Mouse (Mus musculus) forebrain, embryonic 11.5 days (tissue): ENCODE data around the gene Lat. TPM values are rescaled to one million over a fixed set of nuclear protein-coding genes. Genes with fewer than 3 reads are reported as not detected.
A peak's percentile ranks its signal among the peaks of the same experiment; 100 is the strongest.

ENCODE experiments used
- ATAC-seq: fragments of 200-750 bp; cut with Nextera tagmentation; replicated peaks from 2 replicates; pipeline ENCODE4 v1.8.0; 2017; ENCODE audit warnings: moderate TSS enrichment; ENCODE audit not compliant: low FRiP score
- DNase-seq: peaks from one replicate; pipeline ENCODE4 v3.0.0-alpha.2; 2017; ENCODE audit warnings: low spot score
- H3K27ac ChIP-seq: fragments of 300-500 bp; sonication (generic); 2 replicates; pipeline ENCODE4 v1.5.1; 2014; ENCODE audit warnings: low read depth, low read length
- H3K27me3 ChIP-seq: fragments of 300-500 bp; sonication (generic); 2 replicates; pipeline ENCODE4 v1.6.1; 2014; ENCODE audit warnings: mild to moderate bottlenecking, low read length, mixed read lengths; ENCODE audit not compliant: control insufficient read depth, insufficient read depth
- H3K36me3 ChIP-seq: fragments of 300-500 bp; sonication (generic); 2 replicates; pipeline ENCODE4 v1.6.1; 2014; ENCODE audit warnings: mild to moderate bottlenecking, low read length, moderate library complexity, mixed read lengths; ENCODE audit not compliant: control insufficient read depth, insufficient read depth
- H3K4me1 ChIP-seq: fragments of 300-500 bp; sonication (generic); replicated peaks from 2 replicates; pipeline ENCODE4 v1.6.1; 2014; ENCODE audit warnings: low read length, mixed read lengths; ENCODE audit not compliant: control insufficient read depth, insufficient read depth
- H3K4me2 ChIP-seq: fragments of 300-500 bp; sonication (generic); 2 replicates; pipeline ENCODE4 v1.6.1; 2014; ENCODE audit warnings: low read depth, mild to moderate bottlenecking, low read length, moderate library complexity, mixed read lengths; ENCODE audit not compliant: severe bottlenecking
- H3K4me3 ChIP-seq: fragments of 300-500 bp; sonication (generic); 2 replicates; pipeline ENCODE4 v1.5.1; 2014; ENCODE audit warnings: low read depth, low read length
- H3K9ac ChIP-seq: fragments of 300-500 bp; sonication (generic); 2 replicates; pipeline ENCODE4 v1.6.1; 2014; ENCODE audit warnings: low read length
- H3K9me3 ChIP-seq: fragments of 300-500 bp; sonication (generic); 2 replicates; pipeline ENCODE4 v1.6.1; 2016; ENCODE audit warnings: low read length, mixed read lengths; ENCODE audit not compliant: control insufficient read depth
- WGBS: fragments of 180-500 bp; shearing (Covaris S2); extraction: QIAGEN DNeasy Blood & Tissue Kit; methylation state at CpG from one replicate; pipeline ENCODE4 v1.1.7; 2014; 5-methylcytosine and 5-hydroxymethylcytosine counted together
- polyA plus RNA-seq: library from polyadenylated mRNA; unstranded; fragments of >200 nt; fragmentation: Nextera tagmentation; extraction: Ambion mirVana; gene quantifications from 2 replicates; pipeline ENCODE4 v1.2.1, GENCODE M21; 2014

The Lat gene
- polyA plus RNA-seq, 1 experiment from 2014 or later: 2.2 TPM

DNA sequence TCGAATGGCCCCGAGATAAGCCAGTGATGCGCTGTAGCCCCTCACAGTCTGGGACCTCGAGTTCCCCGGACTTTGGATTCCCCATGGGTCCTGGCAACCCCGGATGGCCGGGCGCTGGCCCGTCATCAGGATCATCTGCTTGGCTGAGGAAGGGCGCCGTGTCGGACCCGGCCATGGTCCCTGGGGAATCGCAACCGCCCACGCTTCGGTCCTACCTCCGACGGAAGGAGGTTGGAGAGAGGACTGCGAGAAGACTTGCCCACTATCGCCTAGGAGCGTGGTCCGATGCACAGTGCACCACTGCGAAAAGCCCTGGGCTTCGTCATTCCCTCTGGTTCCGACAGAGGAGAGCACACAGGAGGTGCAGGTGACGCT is 7.5 kb upstream of the Lat start:
- Histone ChIP-seq H3K4me3 (peak overlapping the region; percentile 89), H3K27me3 (no peaks in the 10 kb centered on the region), H3K4me2 (peak overlapping the region; percentile 84), H3K27ac (peak overlapping the region; percentile 18; the same call in 1 of the 2 replicates), H3K9ac (peak overlapping the region; percentile 80), H3K4me1 (peaks cover 3% of the 10 kb centered on the region; the same call in 1 of the 2 replicates), H3K9me3 (no peaks in the 10 kb centered on the region), H3K36me3 (peaks cover 3% of the 10 kb centered on the region; the same call in 1 of the 2 replicates)
- DNase-seq (peak; percentile 62), ATAC-seq (peak; percentile 75)
- WGBS: under 1% methylated on average over 27 of the region's 27 CpGs

DNA sequence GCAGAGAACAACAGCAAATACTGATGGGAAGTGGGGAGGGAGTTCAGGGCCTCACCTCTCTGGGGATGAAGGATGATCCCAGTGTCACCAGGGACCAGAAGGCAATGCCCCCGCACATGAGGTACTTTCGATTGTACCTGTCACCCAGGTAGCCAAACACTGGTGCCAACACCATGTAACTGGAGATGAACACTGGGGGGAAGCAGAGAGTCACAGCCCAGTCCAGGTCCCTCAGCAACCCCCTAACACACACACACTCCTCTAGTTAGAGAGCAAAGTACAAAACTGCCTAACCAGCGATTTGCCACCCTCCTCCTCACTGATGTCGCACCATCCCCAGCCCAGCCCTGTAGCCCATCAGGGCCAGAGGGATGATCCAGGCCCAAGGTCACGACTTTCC is 5.6 kb upstream of the Lat start:
- no peak overlapping the region for H3K4me2 ChIP-seq
- H3K27ac ChIP-seq: no peak overlapping the region
- WGBS: 78% methylated on average over 5 of the region's 5 CpGs
- peaks cover 5% of the 10 kb centered on the region; the same call in 1 of the 2 replicates for H3K36me3 ChIP-seq
- H3K27me3 ChIP-seq: no peaks in the 10 kb centered on the region
- H3K4me1 ChIP-seq: peaks cover 3% of the 10 kb centered on the region; the same call in 1 of the 2 replicates
- DNase-seq (no peak), ATAC-seq (no peak)
- H3K9ac ChIP-seq: no peak overlapping the region
- no peaks in the 10 kb centered on the region for H3K9me3 ChIP-seq
- H3K4me3 ChIP-seq: no peak overlapping the region

DNA sequence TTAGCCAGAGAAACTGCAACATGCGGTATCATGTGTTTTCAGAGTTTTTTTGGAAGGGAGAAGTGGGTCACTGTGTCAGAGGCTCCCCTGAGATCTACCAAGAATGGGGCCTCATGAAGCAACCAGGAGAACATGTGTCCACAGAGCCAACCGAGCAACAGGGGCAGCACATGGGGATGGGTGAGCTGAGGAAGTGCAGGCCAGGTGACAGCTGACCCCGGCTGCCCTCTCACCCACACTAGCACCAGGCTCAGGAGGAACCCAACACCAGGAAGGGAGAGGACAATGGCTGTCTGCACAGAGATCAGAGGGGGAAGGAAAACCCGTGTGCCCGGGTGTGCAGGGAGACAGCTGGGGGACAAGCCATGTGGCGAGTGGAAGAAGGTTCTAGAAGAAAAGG is 5.2 kb upstream of the Lat start:
- Histone ChIP-seq H3K27ac (no peak overlapping the region), H3K27me3 (no peaks in the 10 kb centered on the region), H3K9ac (no peak overlapping the region), H3K4me3 (no peak overlapping the region), H3K9me3 (no peaks in the 10 kb centered on the region), H3K4me2 (no peak overlapping the region), H3K4me1 (peaks cover 3% of the 10 kb centered on the region; the same call in 1 of the 2 replicates), H3K36me3 (peaks cover 5% of the 10 kb centered on the region; the same call in 1 of the 2 replicates)
- no peak for ATAC-seq
- WGBS: 83% methylated on average over 6 of the region's 6 CpGs
- no peak for DNase-seq

DNA sequence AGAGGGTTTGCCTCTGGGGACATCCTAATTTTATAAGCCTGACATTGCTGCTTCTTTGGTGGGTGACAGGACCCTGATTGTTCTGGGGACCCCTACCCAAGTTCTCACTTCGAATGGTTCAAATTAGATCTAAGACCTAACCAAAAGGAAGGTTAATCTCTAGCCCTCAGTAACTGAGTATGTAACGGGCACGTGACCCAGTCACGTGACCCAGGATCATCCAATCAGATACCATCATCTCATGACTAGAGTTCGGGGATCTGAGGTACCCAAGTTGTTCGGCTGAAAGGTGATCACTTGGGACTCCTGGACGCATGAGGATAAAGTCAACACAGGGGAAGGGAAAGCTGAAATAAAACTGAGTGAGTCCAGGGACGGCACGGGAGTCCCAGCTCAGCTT is 3.6 kb upstream of the Lat start:
- H3K9ac ChIP-seq: no peak overlapping the region
- ATAC-seq: no peak
- H3K4me3 ChIP-seq: no peak overlapping the region
- no peak overlapping the region for H3K4me2 ChIP-seq
- peaks cover 5% of the 10 kb centered on the region; the same call in 1 of the 2 replicates for H3K36me3 ChIP-seq
- no peaks in the 10 kb centered on the region for H3K9me3 ChIP-seq
- no peak for DNase-seq
- H3K27ac ChIP-seq: no peak overlapping the region
- WGBS: 91% methylated on average over 9 of the region's 9 CpGs
- H3K27me3 ChIP-seq: no peaks in the 10 kb centered on the region
- H3K4me1 ChIP-seq: peaks cover 3% of the 10 kb centered on the region; the same call in 1 of the 2 replicates

DNA sequence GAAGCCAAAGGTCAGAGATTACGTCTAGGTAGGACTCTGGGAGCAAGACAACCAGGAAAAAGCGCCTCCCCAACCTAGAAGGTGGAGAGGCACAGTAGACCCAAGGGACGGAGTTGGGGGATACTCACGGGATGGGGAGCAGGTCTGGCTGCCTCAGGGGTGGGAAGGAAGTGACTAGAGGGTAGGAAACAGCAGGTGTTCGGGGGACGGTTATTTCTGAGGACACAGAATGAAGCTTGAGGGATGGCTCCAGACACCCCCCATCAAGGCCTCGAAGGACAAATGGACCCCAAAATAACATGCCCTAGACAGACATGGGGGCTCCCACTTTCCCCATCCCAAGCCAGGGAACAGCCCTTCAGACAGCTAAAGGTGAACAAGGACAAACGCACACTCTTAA is 1.0 kb downstream of the Lat start:
- Histone ChIP-seq H3K9ac (no peak overlapping the region), H3K9me3 (no peaks in the 10 kb centered on the region), H3K4me2 (no peak overlapping the region), H3K4me1 (no peaks in the 10 kb centered on the region), H3K27ac (no peak overlapping the region), H3K36me3 (peaks cover 5% of the 10 kb centered on the region; the same call in 1 of the 2 replicates), H3K27me3 (no peaks in the 10 kb centered on the region), H3K4me3 (no peak overlapping the region)
- ATAC-seq (no peak), DNase-seq (no peak)
- WGBS: 88% methylated on average over 8 of the region's 8 CpGs

DNA sequence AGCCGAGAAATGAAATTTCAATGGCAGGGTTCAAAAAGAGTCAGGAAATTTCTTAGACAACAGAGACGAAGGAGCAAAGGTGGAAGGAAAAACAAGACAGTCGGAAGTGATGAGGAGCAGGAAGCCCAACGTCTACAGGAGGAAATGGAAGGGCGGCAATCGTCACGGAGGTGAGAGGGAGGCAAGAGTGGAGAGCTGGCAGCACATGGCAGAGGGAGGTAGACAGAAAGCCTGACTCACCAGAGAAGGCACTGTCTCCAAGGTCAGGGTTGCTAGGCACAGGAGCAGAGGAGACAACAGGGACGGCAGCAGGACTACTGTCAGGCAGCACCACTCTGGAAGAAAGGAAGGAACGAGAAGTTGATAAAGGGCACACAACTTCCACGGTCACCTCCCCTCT is 1.7 kb downstream of the Lat start:
- H3K27me3 ChIP-seq: no peaks in the 10 kb centered on the region
- no peaks in the 10 kb centered on the region for H3K9me3 ChIP-seq
- WGBS: 92% methylated on average over 10 of the region's 10 CpGs
- H3K9ac ChIP-seq: no peak overlapping the region
- H3K4me1 ChIP-seq: no peaks in the 10 kb centered on the region
- H3K36me3 ChIP-seq: peaks cover 4% of the 10 kb centered on the region; the same call in 1 of the 2 replicates
- no peak overlapping the region for H3K4me2 ChIP-seq
- H3K27ac ChIP-seq: no peak overlapping the region
- ATAC-seq: no peak
- H3K4me3 ChIP-seq: no peak overlapping the region
- DNase-seq: no peak

DNA sequence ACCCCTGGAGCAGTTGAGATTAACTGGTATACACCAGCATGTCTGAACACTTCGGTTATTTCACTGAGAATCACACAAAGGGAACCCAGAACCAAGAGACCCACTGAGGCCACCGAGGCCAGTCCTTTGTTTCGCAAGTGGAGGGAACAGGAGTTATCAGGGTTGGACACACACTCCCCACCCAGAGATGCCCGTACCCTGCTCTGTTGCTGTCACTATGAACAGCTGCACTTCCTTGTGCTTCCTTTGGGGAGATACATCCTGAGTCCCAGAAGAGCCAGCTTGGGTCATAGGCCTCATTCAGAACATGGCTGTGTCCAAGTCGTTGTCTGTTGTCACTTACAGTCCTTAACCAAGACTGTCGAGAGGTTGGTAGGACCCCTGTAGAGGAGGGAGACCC is 6.3 kb downstream of the Lat start:
- no peak overlapping the region for H3K9ac ChIP-seq
- H3K4me2 ChIP-seq: no peak overlapping the region
- no peak overlapping the region for H3K4me3 ChIP-seq
- ATAC-seq (no peak), DNase-seq (no peak)
- H3K9me3 ChIP-seq: no peaks in the 10 kb centered on the region
- H3K36me3 ChIP-seq: no peaks in the 10 kb centered on the region
- H3K27ac ChIP-seq: no peak overlapping the region
- H3K4me1 ChIP-seq: no peaks in the 10 kb centered on the region
- H3K27me3 ChIP-seq: no peaks in the 10 kb centered on the region
- WGBS: 80% methylated on average over 6 of the region's 6 CpGs

DNA sequence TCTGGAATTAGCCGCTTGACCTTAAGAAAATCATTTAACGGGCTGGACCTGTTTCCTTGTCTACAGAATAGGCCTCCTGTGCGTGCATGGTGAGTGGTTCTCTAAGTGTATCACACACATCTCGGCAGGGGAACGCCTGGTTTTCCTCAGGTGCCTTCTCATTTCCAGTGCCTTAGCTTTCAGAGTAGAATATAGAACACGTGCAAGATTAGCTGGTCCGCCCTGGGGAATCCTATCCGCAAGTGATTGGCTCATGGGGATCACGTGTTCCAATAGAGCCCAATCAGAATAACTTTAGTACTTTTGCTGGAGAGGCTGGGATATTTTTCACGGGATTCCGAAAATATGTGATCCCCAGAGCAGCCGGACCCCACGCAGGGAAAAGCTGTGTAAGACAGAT is 10.3 kb downstream of the Lat start:
- Histone ChIP-seq H3K36me3 (no peaks in the 10 kb centered on the region), H3K4me2 (no peak overlapping the region), H3K9ac (no peak overlapping the region), H3K27ac (no peak overlapping the region), H3K27me3 (no peaks in the 10 kb centered on the region), H3K4me1 (no peaks in the 10 kb centered on the region), H3K4me3 (no peak overlapping the region), H3K9me3 (no peaks in the 10 kb centered on the region)
- ATAC-seq (no peak), DNase-seq (no peak)
- WGBS: 82% methylated on average over 13 of the region's 13 CpGs

DNA sequence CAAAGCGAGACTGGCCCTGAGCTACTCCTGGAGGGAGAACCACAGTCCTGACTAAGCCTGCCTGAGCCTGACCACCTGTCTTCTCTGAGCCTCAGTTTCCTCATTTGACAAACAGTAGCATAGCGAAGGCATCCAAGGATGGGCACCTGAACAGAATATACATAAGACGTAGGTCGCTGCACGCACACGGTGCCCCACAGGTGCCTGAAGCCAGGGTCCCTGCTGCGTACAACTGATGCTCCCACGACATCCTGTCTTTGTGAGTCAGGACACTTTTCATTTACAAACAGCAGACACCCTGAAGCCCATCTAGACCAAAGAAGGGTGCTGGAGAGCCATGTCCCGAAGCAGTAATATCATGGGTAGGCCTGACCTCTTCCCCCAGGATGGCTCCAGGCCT is 11.0 kb downstream of the Lat start:
- no peak overlapping the region for H3K4me3 ChIP-seq
- H3K27ac ChIP-seq: no peak overlapping the region
- no peak for ATAC-seq
- H3K36me3 ChIP-seq: no peaks in the 10 kb centered on the region
- DNase-seq: no peak
- H3K4me2 ChIP-seq: no peak overlapping the region
- no peak overlapping the region for H3K9ac ChIP-seq
- 93% methylated on average over 9 of the region's 9 CpGs for WGBS
- no peaks in the 10 kb centered on the region for H3K9me3 ChIP-seq
- no peaks in the 10 kb centered on the region for H3K27me3 ChIP-seq
- H3K4me1 ChIP-seq: no peaks in the 10 kb centered on the region
